Mouse (Mus musculus): ENCODE measurements at regions not wholly inside any gene's neighbourhood (a gene's known extent, or its start where the extent isn't known, plus 50 kb on each side); places are given as distances from the start of the nearest gene placed in this dataset.

- no peak for TF ChIP-seq CTCF (IDR thresholded peaks at IDR 0.05; ENCODE audit: low read depth)
- no peak for TF ChIP-seq EP300 (optimal IDR thresholded peaks at IDR 0.05)
Observed at GRCm38 (mm10) chr6:41176034-41176433, 126.0 kb upstream of the Try4 start.
